Mouse (Mus musculus) hindbrain, embryonic 10.5 days (tissue): ENCODE measurements around the gene Nck1. TPM values are rescaled to one million over a fixed set of nuclear protein-coding genes. Genes with fewer than 3 reads are reported as not detected.

Experiments used
- DNase-seq: peaks from one replicate; pipeline ENCODE4 v3.0.0-alpha.2; 2017; ENCODE audit warnings: low spot score
- H3K27ac ChIP-seq: fragments of 300-500 bp; sonication (generic); 2 replicates; pipeline ENCODE4 v1.5.1; 2016; ENCODE audit warnings: mild to moderate bottlenecking, moderate library complexity
- H3K27me3 ChIP-seq: fragments of 300-500 bp; sonication (generic); 2 replicates; pipeline ENCODE4 v1.6.1; 2016; ENCODE audit warnings: mild to moderate bottlenecking; ENCODE audit not compliant: poor library complexity, insufficient read depth, severe bottlenecking
- H3K36me3 ChIP-seq: fragments of 300-500 bp; sonication (generic); 2 replicates; pipeline ENCODE4 v1.6.1; 2016; ENCODE audit warnings: mild to moderate bottlenecking, moderate library complexity
- H3K4me1 ChIP-seq: fragments of 300-500 bp; sonication (generic); replicated peaks from 2 replicates; pipeline ENCODE4 v1.6.1; 2016; ENCODE audit warnings: mild to moderate bottlenecking
- H3K4me3 ChIP-seq: fragments of 300-500 bp; sonication (generic); 2 replicates; pipeline ENCODE4 v1.5.1; 2016; ENCODE audit warnings: mild to moderate bottlenecking, moderate library complexity
- H3K9me3 ChIP-seq: fragments of 300-500 bp; sonication (generic); 2 replicates; pipeline ENCODE4 v1.6.1; 2016; ENCODE audit warnings: mild to moderate bottlenecking, moderate library complexity
- WGBS: fragments of 180-500 bp; shearing (Covaris S2); methylation state at CpG from one replicate; pipeline ENCODE4 v1.1.7; 2016; 5-methylcytosine and 5-hydroxymethylcytosine counted together
- polyA plus RNA-seq: library from polyadenylated mRNA; unstranded; fragments of >200 nt; fragmentation: Nextera tagmentation; extraction: Ambion mirVana; gene quantifications from 2 replicates; pipeline ENCODE4 v1.2.1, GENCODE M21; 2016

The Nck1 gene
- polyA plus RNA-seq, 1 experiment from 2014 or later: 56.0 TPM

- H3K9me3 ChIP-seq: 0 out of 2 replicates have a peak, but pooled peaks cover 3% of the 10 kb centered on the region
- H3K27me3 ChIP-seq: no peaks in the 10 kb centered on the region
- DNase-seq: no peak
- 92% methylated on average over 1 of the region's 1 CpGs for WGBS
- H3K36me3 ChIP-seq: peaks cover 5% of the 10 kb centered on the region; the same call in 1 of the 2 replicates
- H3K4me3 ChIP-seq: no peak overlapping the region
- H3K27ac ChIP-seq: no peak overlapping the region
- H3K4me1 ChIP-seq: 0 out of 2 replicates have a peak, but pooled peaks cover 5% of the 10 kb centered on the region
These were observed 71.9 kb downstream of the Nck1 start for GRCm38 (mm10) chr9:100474056-100474455.

GRCm38 (mm10) chr9:100473361-100473760 is 72.6 kb downstream of the Nck1 start:
- no peak for DNase-seq
- Histone ChIP-seq H3K27me3 (no peaks in the 10 kb centered on the region), H3K36me3 (peaks cover 5% of the 10 kb centered on the region; the same call in 1 of the 2 replicates), H3K9me3 (0 out of 2 replicates have a peak, but pooled peaks cover 3% of the 10 kb centered on the region), H3K27ac (no peak overlapping the region), H3K4me1 (0 out of 2 replicates have a peak, but pooled peaks cover 5% of the 10 kb centered on the region), H3K4me3 (no peak overlapping the region)
- 88% methylated on average over 6 of the region's 6 CpGs for WGBS

GRCm38 (mm10) chr9:100472931-100473330 is 73.0 kb downstream of the Nck1 start:
- Histone ChIP-seq H3K27ac (no peak overlapping the region), H3K4me3 (no peak overlapping the region), H3K27me3 (no peaks in the 10 kb centered on the region), H3K9me3 (0 out of 2 replicates have a peak, but pooled peaks cover 3% of the 10 kb centered on the region), H3K4me1 (0 out of 2 replicates have a peak, but pooled peaks cover 5% of the 10 kb centered on the region), H3K36me3 (peaks cover 7% of the 10 kb centered on the region; the same call in 1 of the 2 replicates)
- WGBS: 93% methylated on average over 8 of the region's 8 CpGs
- no peak for DNase-seq

GRCm38 (mm10) chr9:100471605-100471953 is 74.4 kb downstream of the Nck1 start:
- Histone ChIP-seq H3K36me3 (peaks cover 18% of the 10 kb centered on the region), H3K9me3 (no peaks in the 10 kb centered on the region), H3K27me3 (no peaks in the 10 kb centered on the region), H3K4me3 (no peak overlapping the region), H3K27ac (no peak overlapping the region), H3K4me1 (0 out of 2 replicates have a peak, but pooled peaks cover 5% of the 10 kb centered on the region)
- WGBS: 77% methylated on average over 4 of the region's 4 CpGs
- DNase-seq: no peak

GRCm38 (mm10) chr9:100470936-100471604 is 74.9 kb downstream of the Nck1 start:
- H3K4me1 ChIP-seq: 0 out of 2 replicates have a peak, but pooled peaks cover 5% of the 10 kb centered on the region
- peaks cover 19% of the 10 kb centered on the region for H3K36me3 ChIP-seq
- no peak overlapping the region for H3K4me3 ChIP-seq
- WGBS: 78% methylated on average over 8 of the region's 8 CpGs
- H3K9me3 ChIP-seq: no peaks in the 10 kb centered on the region
- DNase-seq: no peak
- no peaks in the 10 kb centered on the region for H3K27me3 ChIP-seq
- no peak overlapping the region for H3K27ac ChIP-seq

- Histone ChIP-seq H3K27me3 (no peaks in the 10 kb centered on the region), H3K36me3 (peaks cover 22% of the 10 kb centered on the region), H3K4me3 (no peak overlapping the region), H3K4me1 (0 out of 2 replicates have a peak, but pooled peaks cover 5% of the 10 kb centered on the region), H3K27ac (no peak overlapping the region), H3K9me3 (no peaks in the 10 kb centered on the region)
- 80% methylated on average over 1 of the region's 1 CpGs for WGBS
- DNase-seq: no peak
These were observed 75.7 kb downstream of the Nck1 start for GRCm38 (mm10) chr9:100470228-100470627.

- Histone ChIP-seq H3K27ac (no peak overlapping the region), H3K9me3 (no peaks in the 10 kb centered on the region), H3K36me3 (peaks cover 22% of the 10 kb centered on the region), H3K4me1 (0 out of 2 replicates have a peak, but pooled peaks cover 5% of the 10 kb centered on the region), H3K4me3 (no peak overlapping the region), H3K27me3 (no peaks in the 10 kb centered on the region)
- DNase-seq: no peak
- 94% methylated on average over 3 of the region's 3 CpGs for WGBS
These were observed 76.3 kb downstream of the Nck1 start for GRCm38 (mm10) chr9:100469681-100470080.

- H3K27ac ChIP-seq: no peak overlapping the region
- no peak overlapping the region for H3K4me3 ChIP-seq
- DNase-seq: no peak
- H3K36me3 ChIP-seq: peaks cover 22% of the 10 kb centered on the region
- H3K4me1 ChIP-seq: 0 out of 2 replicates have a peak, but pooled peaks cover 5% of the 10 kb centered on the region
- WGBS: 92% methylated on average over 8 of the region's 8 CpGs
- no peaks in the 10 kb centered on the region for H3K27me3 ChIP-seq
- no peaks in the 10 kb centered on the region for H3K9me3 ChIP-seq
These were observed 77.8 kb downstream of the Nck1 start for GRCm38 (mm10) chr9:100468151-100468550.

- Histone ChIP-seq H3K36me3 (peaks cover 18% of the 10 kb centered on the region), H3K4me3 (no peak overlapping the region), H3K4me1 (0 out of 2 replicates have a peak, but pooled peaks cover 5% of the 10 kb centered on the region), H3K27me3 (no peaks in the 10 kb centered on the region), H3K9me3 (no peaks in the 10 kb centered on the region), H3K27ac (no peak overlapping the region)
- 85% methylated on average over 7 of the region's 7 CpGs for whole genome bisulfite sequencing
- no peak for DNase-seq
These were observed 78.3 kb downstream of the Nck1 start for GRCm38 (mm10) chr9:100467653-100468052.

GRCm38 (mm10) chr9:100466743-100467142 is 79.2 kb downstream of the Nck1 start:
- H3K4me1 ChIP-seq: 0 out of 2 replicates have a peak, but pooled peaks cover 5% of the 10 kb centered on the region
- H3K9me3 ChIP-seq: no peaks in the 10 kb centered on the region
- no peak for DNase-seq
- 88% methylated on average over 3 of the region's 3 CpGs for WGBS
- H3K4me3 ChIP-seq: no peak overlapping the region
- no peak overlapping the region for H3K27ac ChIP-seq
- peaks cover 17% of the 10 kb centered on the region for H3K36me3 ChIP-seq
- H3K27me3 ChIP-seq: no peaks in the 10 kb centered on the region

- no peaks in the 10 kb centered on the region for H3K27me3 ChIP-seq
- 95% methylated on average over 9 of the region's 9 CpGs for WGBS
- no peaks in the 10 kb centered on the region for H3K9me3 ChIP-seq
- no peak overlapping the region for H3K27ac ChIP-seq
- DNase-seq: no peak
- 0 out of 2 replicates have a peak, but pooled peaks cover 3% of the 10 kb centered on the region for H3K4me1 ChIP-seq
- peaks cover 24% of the 10 kb centered on the region for H3K36me3 ChIP-seq
- H3K4me3 ChIP-seq: no peak overlapping the region
These were observed 79.9 kb downstream of the Nck1 start for GRCm38 (mm10) chr9:100465988-100466387.

- peaks cover 27% of the 10 kb centered on the region for H3K36me3 ChIP-seq
- H3K4me3 ChIP-seq: no peak overlapping the region
- H3K9me3 ChIP-seq: no peaks in the 10 kb centered on the region
- 94% methylated on average over 5 of the region's 5 CpGs for WGBS
- no peaks in the 10 kb centered on the region for H3K27me3 ChIP-seq
- H3K4me1 ChIP-seq: no peaks in the 10 kb centered on the region
- no peak for DNase-seq
- no peak overlapping the region for H3K27ac ChIP-seq
These were observed 80.6 kb downstream of the Nck1 start for GRCm38 (mm10) chr9:100465380-100465779.

GRCm38 (mm10) chr9:100463771-100464170 is 82.2 kb downstream of the Nck1 start:
- H3K27ac ChIP-seq: no peak overlapping the region
- H3K9me3 ChIP-seq: no peaks in the 10 kb centered on the region
- no peak for DNase-seq
- H3K27me3 ChIP-seq: no peaks in the 10 kb centered on the region
- 79% methylated on average over 2 of the region's 2 CpGs for WGBS
- H3K4me1 ChIP-seq: no peaks in the 10 kb centered on the region
- peaks cover 39% of the 10 kb centered on the region for H3K36me3 ChIP-seq
- no peak overlapping the region for H3K4me3 ChIP-seq
